Mouse (Mus musculus): Measurements from ENCODE around the gene Gpr68. TPM values are rescaled to one million over a fixed set of nuclear protein-coding genes. Genes with fewer than 3 reads are reported as not detected.

Gpr68 gene
- under 1 TPM in 1 of 2 experiments, not detected in 1; 0.26 TPM for total RNA-seq (2021)
- long read RNA-seq, experiment 1 = 0 reads
- long read RNA-seq, experiment 2 = 0 reads

GRCm38 (mm10) chr12:100907598-100908297, at the start of gene Gpr68:
TSS of gene Gpr68 (minus strand) at chr12:100908198.
- DNase-seq (ENCODE audit: low spot score) = no peak

GRCm38 (mm10) chr12:100957257-100957656, 49.3 kb upstream of the Gpr68 start:
- DNase-seq (ENCODE audit: low spot score) = no peak

GRCm38 (mm10) chr12:100956825-100957224, 48.8 kb upstream of the Gpr68 start:
- no peak for DNase-seq (ENCODE audit: low spot score)

GRCm38 (mm10) chr12:100956028-100956427, 48.0 kb upstream of the Gpr68 start:
- DNase-seq (ENCODE audit: low spot score) = no peak

GRCm38 (mm10) chr12:100953926-100954325, 45.9 kb upstream of the Gpr68 start:
- DNase-seq (ENCODE audit: low spot score) = no peak

GRCm38 (mm10) chr12:100952193-100952931, 44.4 kb upstream of the Gpr68 start:
- peak; percentile 79 for DNase-seq (ENCODE audit: low spot score)

GRCm38 (mm10) chr12:100949146-100949545, 41.1 kb upstream of the Gpr68 start:
- DNase-seq (ENCODE audit: low spot score) = no peak

- no peak for DNase-seq (ENCODE audit: low spot score)
Measured at GRCm38 (mm10) chr12:100948021-100948420, 40.0 kb upstream of the Gpr68 start.

- no peak for DNase-seq (ENCODE audit: low spot score)
Measured at GRCm38 (mm10) chr12:100945948-100946347, 38.0 kb upstream of the Gpr68 start.

GRCm38 (mm10) chr12:100945501-100945900, 37.5 kb upstream of the Gpr68 start:
- DNase-seq (ENCODE audit: low spot score) = no peak

- DNase-seq (ENCODE audit: low spot score) = peak; percentile 28
Measured at GRCm38 (mm10) chr12:100944921-100945336, 36.9 kb upstream of the Gpr68 start.

GRCm38 (mm10) chr12:100943146-100943545, 35.1 kb upstream of the Gpr68 start:
- DNase-seq (ENCODE audit: low spot score) = no peak

GRCm38 (mm10) chr12:100941361-100941760, 33.4 kb upstream of the Gpr68 start:
- DNase-seq (ENCODE audit: low spot score) = no peak

GRCm38 (mm10) chr12:100937441-100938360, 29.7 kb upstream of the Gpr68 start:
- DNase-seq (ENCODE audit: low spot score) = no peak

GRCm38 (mm10) chr12:100936737-100937136, 28.7 kb upstream of the Gpr68 start:
- no peak for DNase-seq (ENCODE audit: low spot score)

- DNase-seq (ENCODE audit: low spot score) = peak; percentile 79
Measured at GRCm38 (mm10) chr12:100936116-100936515, 28.1 kb upstream of the Gpr68 start.

GRCm38 (mm10) chr12:100934796-100935195, 26.8 kb upstream of the Gpr68 start:
- no peak for DNase-seq (ENCODE audit: low spot score)

- no peak for DNase-seq (ENCODE audit: low spot score)
Measured at GRCm38 (mm10) chr12:100931653-100932052, 23.7 kb upstream of the Gpr68 start.

GRCm38 (mm10) chr12:100928286-100928685, 20.3 kb upstream of the Gpr68 start:
- DNase-seq (ENCODE audit: low spot score) = no peak

- DNase-seq (ENCODE audit: low spot score) = peak; percentile 81
Measured at GRCm38 (mm10) chr12:100925644-100926619, 17.9 kb upstream of the Gpr68 start.
